Mouse (Mus musculus) midbrain, embryonic 14.5 days (tissue): ENCODE measurements around the gene Krtap5-3. TPM values are rescaled to one million over a fixed set of nuclear protein-coding genes. Genes with fewer than 3 reads are reported as not detected.
"Not testable (repeated sequence)": the region's sequence is repeated elsewhere in the genome, so short reads cannot be mapped to it uniquely, and the experiment has no call there.

Experiments
- ATAC-seq: fragments of 200-750 bp; cut with Nextera tagmentation; 2 replicates; pipeline ENCODE4 v1.8.0; 2017; ENCODE audit warnings: moderate number of reproducible peaks, moderate library complexity; ENCODE audit not compliant: low FRiP score, low TSS enrichment
- DNase-seq: peaks from one replicate; pipeline ENCODE4 v3.0.0-alpha.2; 2015
- H3K27ac ChIP-seq: fragments of 300-500 bp; sonication (generic); replicated peaks from 2 replicates; pipeline ENCODE4 v1.5.1; 2014; ENCODE audit warnings: mild to moderate bottlenecking, low read depth, low read length, moderate library complexity
- H3K27me3 ChIP-seq: fragments of 300-500 bp; sonication (generic); 2 replicates; pipeline ENCODE4 v1.6.1; 2014; ENCODE audit warnings: low read length, control low read depth, mixed read lengths; ENCODE audit not compliant: control insufficient read depth, insufficient read depth
- H3K36me3 ChIP-seq: fragments of 300-500 bp; sonication (generic); 2 replicates; pipeline ENCODE4 v1.6.1; 2014; ENCODE audit warnings: low read length, control low read depth; ENCODE audit not compliant: control insufficient read depth, insufficient read depth
- H3K4me1 ChIP-seq: fragments of 300-500 bp; sonication (generic); 2 replicates; pipeline ENCODE4 v1.6.1; 2014; ENCODE audit warnings: mild to moderate bottlenecking, antibody characterized with exemption, low read length, control low read depth; ENCODE audit not compliant: control insufficient read depth, insufficient read depth
- H3K4me2 ChIP-seq: fragments of 300-500 bp; sonication (generic); 2 replicates; pipeline ENCODE4 v1.6.1; 2014; ENCODE audit warnings: mild to moderate bottlenecking, low read length, moderate library complexity
- H3K4me3 ChIP-seq: fragments of 300-500 bp; sonication (generic); replicated peaks from 2 replicates; pipeline ENCODE4 v1.5.1; 2014; ENCODE audit warnings: low read depth, low read length
- H3K9ac ChIP-seq: fragments of 300-500 bp; sonication (generic); replicated peaks from 2 replicates; pipeline ENCODE4 v1.6.1; 2014; ENCODE audit warnings: mild to moderate bottlenecking, low read length, moderate library complexity
- H3K9me3 ChIP-seq: fragments of 300-500 bp; sonication (generic); 2 replicates; pipeline ENCODE4 v1.6.1; 2016; ENCODE audit warnings: low read length, control low read depth, mixed read lengths; ENCODE audit not compliant: control insufficient read depth
- WGBS: fragments of 180-500 bp; shearing (Covaris S2); extraction: QIAGEN DNeasy Blood & Tissue Kit; methylation state at CpG from one replicate; pipeline ENCODE4 v1.1.7; 2014; 5-methylcytosine and 5-hydroxymethylcytosine counted together
- polyA plus RNA-seq: library from polyadenylated mRNA; unstranded; fragments of >200 nt; fragmentation: Nextera tagmentation; extraction: Ambion mirVana; gene quantifications from 2 replicates; pipeline ENCODE4 v1.2.1, GENCODE M21; 2014

Gene Krtap5-3
- polyA plus RNA-seq, 1 experiment from 2014 or later: not detected

- Histone ChIP-seq H3K27ac (no peak overlapping the region), H3K4me1 (no peaks in the 10 kb centered on the region), H3K4me3 (no peak overlapping the region), H3K36me3 (no peaks in the 10 kb centered on the region), H3K9ac (no peak overlapping the region), H3K27me3 (no peaks in the 10 kb centered on the region), H3K4me2 (no peak overlapping the region), H3K9me3 (no peaks in the 10 kb centered on the region)
- DNase-seq: no peak
- 43% methylated on average over 1 of the region's 1 CpGs for WGBS
- ATAC-seq: no peak
These were observed 20.1 kb upstream of the Krtap5-3 start for GRCm38 (mm10) chr7:142181021-142181420.

GRCm38 (mm10) chr7:142188156-142188555, 13.0 kb upstream of the Krtap5-3 start:
- no peak overlapping the region for H3K4me2 ChIP-seq
- ATAC-seq (no peak), DNase-seq (no peak)
- H3K36me3 ChIP-seq: no peaks in the 10 kb centered on the region
- no peaks in the 10 kb centered on the region for H3K4me1 ChIP-seq
- H3K9me3 ChIP-seq: no peaks in the 10 kb centered on the region
- no peaks in the 10 kb centered on the region for H3K27me3 ChIP-seq
- H3K27ac ChIP-seq: no peak overlapping the region
- no peak overlapping the region for H3K4me3 ChIP-seq
- H3K9ac ChIP-seq: no peak overlapping the region
- WGBS: 76% methylated on average over 2 of the region's 2 CpGs

- WGBS: 53% methylated on average over 2 of the region's 2 CpGs
- Histone ChIP-seq H3K27me3 (no peaks in the 10 kb centered on the region), H3K4me3 (no peak within 1 kb of the TSS), H3K27ac (no peak within 1 kb of the TSS), H3K4me1 (no peaks in the 10 kb centered on the region), H3K36me3 (no peaks in the 10 kb centered on the region), H3K4me2 (no peak within 1 kb of the TSS), H3K9ac (no peak within 1 kb of the TSS), H3K9me3 (no peaks in the 10 kb centered on the region)
- no peak for ATAC-seq
- DNase-seq: no peak
These were observed 10.9 kb upstream of the Krtap5-3 start, which contains the start of gene Gm10153 for GRCm38 (mm10) chr7:142190289-142190688. Gm10153 (minus strand) TSS chr7:142190389.

GRCm38 (mm10) chr7:142198748-142199147, 2.4 kb upstream of the Krtap5-3 start:
- DNase-seq (no peak), ATAC-seq (no peak)

GRCm38 (mm10) chr7:142205488-142205887, 4.3 kb downstream of the Krtap5-3 start:
- H3K4me2 ChIP-seq: no peak overlapping the region
- no peak for DNase-seq
- no peaks in the 10 kb centered on the region for H3K4me1 ChIP-seq
- H3K9ac ChIP-seq: no peak overlapping the region
- H3K27me3 ChIP-seq: no peaks in the 10 kb centered on the region
- H3K27ac ChIP-seq: no peak overlapping the region
- no peak for ATAC-seq
- H3K9me3 ChIP-seq: no peaks in the 10 kb centered on the region
- H3K4me3 ChIP-seq: no peak overlapping the region
- no peaks in the 10 kb centered on the region for H3K36me3 ChIP-seq

More at GRCm38 (mm10) chr7:142198748-142199147, 2.4 kb upstream of the Krtap5-3 start:
- WGBS: 81% methylated on average over 2 of the region's 2 CpGs
- no peaks in the 10 kb centered on the region for H3K36me3 ChIP-seq
- H3K9me3 ChIP-seq: no peaks in the 10 kb centered on the region
- H3K27me3 ChIP-seq: no peaks in the 10 kb centered on the region
- no peak overlapping the region for H3K27ac ChIP-seq
- no peak overlapping the region for H3K4me2 ChIP-seq
- H3K4me1 ChIP-seq: no peaks in the 10 kb centered on the region
- no peak overlapping the region for H3K9ac ChIP-seq
- no peak overlapping the region for H3K4me3 ChIP-seq

GRCm38 (mm10) chr7:142206891-142207290, 5.7 kb downstream of the Krtap5-3 start:
- H3K4me2 ChIP-seq, H3K27me3 ChIP-seq, ATAC-seq, H3K4me1 ChIP-seq, H3K4me3 ChIP-seq, H3K36me3 ChIP-seq, H3K9me3 ChIP-seq, H3K27ac ChIP-seq, H3K9ac ChIP-seq, DNase-seq: not testable (repeated sequence)
- WGBS: 78% methylated on average over 5 of the region's 5 CpGs

GRCm38 (mm10) chr7:142211559-142211958, 10.4 kb downstream of the Krtap5-3 start, which contains the start of gene Gm7579:
Gm7579 (plus strand) TSS chr7:142211859.
- H3K27me3 ChIP-seq: no peaks in the 10 kb centered on the region
- H3K4me1 ChIP-seq: no peaks in the 10 kb centered on the region
- H3K9me3 ChIP-seq: no peaks in the 10 kb centered on the region
- no peak within 1 kb of the TSS for H3K27ac ChIP-seq
- DNase-seq: no peak
- H3K9ac ChIP-seq: no peak within 1 kb of the TSS
- no peaks in the 10 kb centered on the region for H3K36me3 ChIP-seq
- H3K4me2 ChIP-seq: no peak within 1 kb of the TSS
- ATAC-seq: no peak
- WGBS: 84% methylated on average over 1 of the region's 1 CpGs
- H3K4me3 ChIP-seq: no peak within 1 kb of the TSS

- not testable (repeated sequence) for H3K4me2 ChIP-seq, H3K36me3 ChIP-seq, H3K4me3 ChIP-seq, H3K9me3 ChIP-seq, H3K9ac ChIP-seq, H3K27me3 ChIP-seq, H3K27ac ChIP-seq, H3K4me1 ChIP-seq, ATAC-seq, DNase-seq
- 65% methylated on average over 1 of the region's 1 CpGs for WGBS
These were observed 11.0 kb downstream of the Krtap5-3 start for GRCm38 (mm10) chr7:142212136-142212535.

- DNase-seq (no peak), ATAC-seq (no peak)
- Histone ChIP-seq H3K4me1 (no peaks in the 10 kb centered on the region), H3K4me3 (no peak overlapping the region), H3K27ac (no peak overlapping the region), H3K9ac (no peak overlapping the region), H3K27me3 (no peaks in the 10 kb centered on the region), H3K9me3 (no peaks in the 10 kb centered on the region), H3K4me2 (no peak overlapping the region), H3K36me3 (no peaks in the 10 kb centered on the region)
- 51% methylated on average over 2 of the region's 2 CpGs for WGBS
These were observed 23.4 kb downstream of the Krtap5-3 start for GRCm38 (mm10) chr7:142224518-142224917.
